Comparison of ENCODE assay signal across 1 mouse cellular context in genomic region chr12:100624854-100625447, GRCm38 (mm10).
TF ChIP-seq lines count a peak whose summit lies in the region.

No protein-coding gene starts in this region.

TF ChIP-seq in CH12.LX, 34 proteins besides CTCF, POLR2A, EP300 and RAD21 (continued from another document):
- TF ChIP-seq CHD1 (IDR thresholded peaks at IDR 0.05; ENCODE audit: low read depth, low read length): no peak
- no peak for TF ChIP-seq TCF12 (IDR thresholded peaks at IDR 0.05; ENCODE audit: low read depth, low read length)
- no peak for TF ChIP-seq RCOR1 (conservative IDR thresholded peaks at IDR 0.05; ENCODE audit: low read depth, low read length)
- TF ChIP-seq USF1 (IDR thresholded peaks at IDR 0.05; ENCODE audit: low read depth, low read length): no peak
- TF ChIP-seq KAT2A (IDR thresholded peaks at IDR 0.05; ENCODE audit: insufficient replicate concordance, low read length): no peak
- 0 out of 2 replicates have a peak, but pooled peaks have one; percentile 31 for TF ChIP-seq JUND (conservative IDR thresholded peaks at IDR 0.05; ENCODE audit: low read depth, low read length)
- TF ChIP-seq CHD2 (IDR thresholded peaks at IDR 0.05; ENCODE audit: low read length): no peak
- no peak for TF ChIP-seq MAX (IDR thresholded peaks at IDR 0.05; ENCODE audit: low read length)
- no peak for TF ChIP-seq ZMIZ1 (IDR thresholded peaks at IDR 0.05; ENCODE audit: low read depth, low read length)
- no peak for TF ChIP-seq NELFE (IDR thresholded peaks at IDR 0.05; ENCODE audit: low read depth, low read length)
- TF ChIP-seq TBP (conservative IDR thresholded peaks at IDR 0.05; ENCODE audit: low read depth, low read length): no peak
- no peak for TF ChIP-seq SMC3 (IDR thresholded peaks at IDR 0.05; ENCODE audit: low read depth, low read length)
- TF ChIP-seq GABPA (IDR thresholded peaks at IDR 0.05; ENCODE audit: insufficient replicate concordance, low read depth, low read length): no peak
- TF ChIP-seq E2F4 (IDR thresholded peaks at IDR 0.05; ENCODE audit: insufficient replicate concordance, low read depth, low read length): no peak
- TF ChIP-seq MAZ (IDR thresholded peaks at IDR 0.05; ENCODE audit: low read depth, low read length): no peak
- TF ChIP-seq ZC3H11A (IDR thresholded peaks at IDR 0.05; ENCODE audit: low read depth, low read length): no peak
- TF ChIP-seq MXI1 (IDR thresholded peaks at IDR 0.05; ENCODE audit: low read depth, low read length): no peak
- TF ChIP-seq IRF4 (IDR thresholded peaks at IDR 0.05; ENCODE audit: low read depth, low read length): 0 out of 2 replicates have a peak, but pooled peaks have one; percentile 15
- TF ChIP-seq ZNF384 (IDR thresholded peaks at IDR 0.05; ENCODE audit: low read depth, low read length): peak; percentile 66
